Mouse (Mus musculus) olfactory bulb, adult 2 months (tissue): ENCODE measurements around the gene Sumo1. TPM values are rescaled to one million over a fixed set of nuclear protein-coding genes. Genes with fewer than 3 reads are reported as not detected.
"Not testable (repeated sequence)": the region's sequence is repeated elsewhere in the genome, so short reads cannot be mapped to it uniquely, and the experiment has no call there.

Source experiments
- H3K27ac ChIP-seq: fragments of 200-500 bp; 2 replicates; pipeline ENCODE4 v1.5.1; 2012; ENCODE audit warnings: low read depth, low read length; ENCODE audit not compliant: insufficient read depth
- H3K4me1 ChIP-seq: fragments of 200-500 bp; 2 replicates; pipeline ENCODE4 v1.6.1; 2012; ENCODE audit warnings: low read length; ENCODE audit not compliant: control insufficient read depth, insufficient read depth
- H3K4me3 ChIP-seq: fragments of 200-500 bp; 2 replicates; pipeline ENCODE4 v1.5.1; 2012; ENCODE audit warnings: mild to moderate bottlenecking, low read depth, low read length, moderate library complexity; ENCODE audit not compliant: insufficient read depth
- CTCF ChIP-seq: fragments of 200-500 bp; IDR thresholded peaks from 2 replicates; pipeline ENCODE4 v1.5.1; 2012; ENCODE audit warnings: low read depth, mild to moderate bottlenecking, low read length, moderate library complexity; ENCODE audit not compliant: insufficient read depth
- POLR2A ChIP-seq: fragments of 200-500 bp; IDR thresholded peaks from 2 replicates; pipeline ENCODE4 v1.6.1; 2012; ENCODE audit warnings: mild to moderate bottlenecking, low read depth, low read length, moderate library complexity; ENCODE audit not compliant: insufficient read depth
- WGBS: fragments of 180-500 bp; shearing (Covaris S2); methylation state at CpG from one replicate; pipeline ENCODE4 v1.1.7; 2018; 5-methylcytosine and 5-hydroxymethylcytosine counted together
- polyA plus RNA-seq: library from polyadenylated mRNA; stranded (reverse); fragments of >200 nt; gene quantifications from 2 replicates; pipeline ENCODE4 v1.2.4, GENCODE M21; 2012; ENCODE audit warnings: low replicate concordance; ENCODE audit not compliant: missing spikeins, insufficient read depth, insufficient read length

Gene Sumo1
- polyA plus RNA-seq, 1 experiment = not detected

- H3K4me3 ChIP-seq = no peak overlapping the region
- no peak overlapping the region for H3K27ac ChIP-seq
- WGBS = 100% methylated on average over 1 of the region's 1 CpGs
- TF ChIP-seq CTCF (no peak), POLR2A (no peak)
- H3K4me1 ChIP-seq = no peaks in the 10 kb centered on the region
Measured at GRCm38 (mm10) chr1:59642488-59642887, 28.1 kb downstream of the Sumo1 start.

GRCm38 (mm10) chr1:59638371-59638770, 32.3 kb downstream of the Sumo1 start:
- H3K4me1 ChIP-seq = no peaks in the 10 kb centered on the region
- no peak overlapping the region for H3K27ac ChIP-seq
- 88% methylated on average over 3 of the region's 3 CpGs for WGBS
- H3K4me3 ChIP-seq = no peak overlapping the region
- TF ChIP-seq POLR2A (no peak), CTCF (no peak)

GRCm38 (mm10) chr1:59636349-59636748, 34.3 kb downstream of the Sumo1 start:
- WGBS = 83% methylated on average over 1 of the region's 1 CpGs
- TF ChIP-seq POLR2A (no peak), CTCF (no peak)
- Histone ChIP-seq H3K4me1 (no peaks in the 10 kb centered on the region), H3K27ac (no peak overlapping the region), H3K4me3 (no peak overlapping the region)

DNA sequence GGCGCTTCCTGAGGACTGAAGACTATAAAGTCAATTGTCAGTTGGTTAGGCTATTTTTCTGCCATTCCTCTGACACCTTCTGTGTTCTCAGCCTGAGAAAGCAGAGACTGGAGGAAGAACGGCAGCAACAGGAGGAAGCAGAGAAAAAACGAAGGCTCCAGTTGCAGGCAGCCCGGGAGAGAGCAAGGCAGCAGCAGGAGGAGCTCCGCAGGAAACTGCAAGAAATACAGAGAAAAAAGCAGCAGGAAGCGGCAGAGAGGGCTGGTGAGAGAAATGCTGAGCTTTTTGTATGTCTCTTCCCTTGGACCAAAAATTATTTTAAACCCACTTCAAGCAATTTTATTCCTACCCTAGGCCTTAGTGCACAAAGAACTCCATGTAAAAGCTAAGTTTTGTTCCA, 37.6 kb downstream of the Sumo1 start:
- Histone ChIP-seq H3K4me1 (no peaks in the 10 kb centered on the region), H3K27ac (no peak overlapping the region), H3K4me3 (no peak overlapping the region)
- TF ChIP-seq POLR2A = no peak
- no peak for TF ChIP-seq CTCF
- WGBS = 36% methylated on average over 6 of the region's 6 CpGs

GRCm38 (mm10) chr1:59631986-59632659, 38.5 kb downstream of the Sumo1 start:
- WGBS = 76% methylated on average over 5 of the region's 5 CpGs
- TF ChIP-seq CTCF (no peak), POLR2A (no peak)
- H3K27ac ChIP-seq = no peak overlapping the region

GRCm38 (mm10) chr1:59630356-59630755, 40.3 kb downstream of the Sumo1 start:
- H3K4me1 ChIP-seq, H3K27ac ChIP-seq, H3K4me3 ChIP-seq: not testable (repeated sequence)
- WGBS = 92% methylated on average over 6 of the region's 6 CpGs

More at GRCm38 (mm10) chr1:59631986-59632659, 38.5 kb downstream of the Sumo1 start:
- Histone ChIP-seq H3K4me1 (no peaks in the 10 kb centered on the region), H3K4me3 (no peak overlapping the region)

GRCm38 (mm10) chr1:59629194-59629593, 41.4 kb downstream of the Sumo1 start:
- WGBS = 73% methylated on average over 6 of the region's 6 CpGs
- TF ChIP-seq POLR2A (no peak), CTCF (no peak)
- H3K4me3 ChIP-seq = no peak overlapping the region

DNA sequence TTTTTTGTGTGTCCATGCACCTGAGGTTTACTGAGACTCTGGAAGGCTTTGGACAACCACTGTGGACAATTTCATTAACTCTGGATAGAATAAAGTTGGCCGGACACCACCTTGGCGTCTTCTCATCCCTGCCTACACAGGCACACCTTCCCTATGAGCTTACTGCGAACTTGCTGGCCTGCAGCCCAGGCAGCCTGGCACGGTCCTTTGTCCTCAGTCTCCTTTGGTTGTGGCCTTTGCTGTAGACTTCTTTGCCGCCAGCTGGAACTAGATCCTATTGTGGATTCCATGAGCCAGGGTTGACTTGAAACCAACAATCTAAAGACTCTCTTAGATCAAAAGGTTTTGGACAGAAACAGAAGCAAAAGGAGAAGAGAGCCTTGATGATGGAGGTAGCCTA, 45.2 kb downstream of the Sumo1 start:
- no peak overlapping the region for H3K4me3 ChIP-seq
- 71% methylated on average over 5 of the region's 5 CpGs for WGBS
- no peak overlapping the region for H3K27ac ChIP-seq
- no peaks in the 10 kb centered on the region for H3K4me1 ChIP-seq
- TF ChIP-seq CTCF = no peak
- TF ChIP-seq POLR2A = no peak

More at GRCm38 (mm10) chr1:59629194-59629593, 41.4 kb downstream of the Sumo1 start:
- no peaks in the 10 kb centered on the region for H3K4me1 ChIP-seq
- no peak overlapping the region for H3K27ac ChIP-seq

DNA sequence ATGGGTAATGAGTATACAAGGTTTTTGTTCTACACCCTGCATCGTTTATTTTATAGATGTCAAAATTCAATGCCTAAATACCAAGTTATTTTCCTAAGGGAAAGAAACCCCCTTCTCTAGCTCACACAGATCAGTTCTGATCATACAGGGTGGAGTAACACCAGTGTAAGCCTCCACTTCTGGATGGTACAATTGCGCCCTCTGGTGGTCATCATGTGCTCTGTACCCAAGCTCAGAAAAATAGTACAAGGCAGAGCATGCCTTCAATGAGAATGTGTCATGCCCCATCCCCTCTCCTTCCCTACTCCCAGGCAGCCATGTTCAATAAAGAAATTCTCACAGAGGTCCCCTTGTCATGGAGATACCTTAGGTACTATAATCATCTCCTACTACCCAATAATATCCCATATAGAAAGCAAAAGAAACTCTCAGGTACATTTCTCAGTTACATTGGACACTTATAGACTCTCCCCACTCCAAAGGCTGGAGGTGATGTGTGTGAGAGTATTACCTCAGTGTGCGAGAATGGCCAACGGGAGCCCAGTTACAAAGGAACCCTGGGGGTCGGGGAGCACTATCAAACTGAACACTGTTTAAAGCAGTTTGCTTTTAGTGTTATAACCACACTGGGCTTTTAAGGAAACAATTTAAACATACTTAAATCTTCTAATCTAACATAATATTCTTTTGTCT, 47.2 kb downstream of the Sumo1 start:
- no peak overlapping the region for H3K27ac ChIP-seq
- WGBS = 20% methylated on average over 5 of the region's 5 CpGs

More for the DNA sequence above, 47.2 kb downstream of the Sumo1 start:
- TF ChIP-seq POLR2A (no peak), CTCF (no peak)
- Histone ChIP-seq H3K4me1 (no peaks in the 10 kb centered on the region), H3K4me3 (no peak overlapping the region)
